ENCODE assay signal across 20 mouse cellular contexts in the genomic region with DNA sequence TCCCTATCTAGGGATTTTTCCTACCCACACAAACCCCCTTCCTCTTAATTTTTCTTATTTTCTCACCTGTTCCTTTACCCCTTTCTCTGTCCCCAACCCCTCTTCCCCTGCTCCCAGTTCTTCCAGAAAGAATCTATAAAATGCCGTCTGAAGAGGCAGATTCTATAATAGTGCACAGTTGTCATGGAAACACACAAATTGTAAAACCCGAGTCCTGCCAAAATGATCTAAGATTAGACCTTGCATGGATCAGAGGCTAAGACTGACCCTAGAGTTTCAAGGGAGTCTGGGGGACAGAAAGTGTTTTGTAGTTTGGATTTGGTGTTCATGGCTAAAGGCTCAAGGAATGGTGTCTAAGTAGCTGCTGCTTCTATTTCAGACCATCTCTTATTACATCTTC. TPM values are rescaled to one million over a fixed set of nuclear protein-coding genes. Genes with fewer than 3 reads are reported as not detected.
A peak's percentile ranks its signal among the peaks of the same experiment; 100 is the strongest.
DNase-seq lines count a peak whose midpoint lies in the region; ATAC-seq and TF ChIP-seq lines count a peak whose summit lies in the region.
"Had no signal": no experiment of that assay in that cellular context is flagged by ENCODE, and none has a peak within 500 bp of the region (broad histone marks: within the 10 kb centered on the region; RNA-seq: fewer than 3 reads in every experiment).

No protein-coding gene starts in this region.

- no peak overlapping the region for H3K9ac ChIP-seq in hindbrain, postnatal 0 days (replicated peaks; ENCODE audit: low read length)
- H3K9ac ChIP-seq in hindbrain, embryonic 12.5 days, result no peak overlapping the region
- H3K9ac ChIP-seq in intestine, embryonic 16.5 days (ENCODE audit: low read depth, low read length), result no peak overlapping the region
- H3K9ac ChIP-seq: lung, embryonic 14.5 days; neural tube, embryonic 15.5 days had no signal

- no peak overlapping the region for H3K4me3 ChIP-seq in hindbrain, postnatal 0 days (ENCODE audit: low read length)
- H3K4me3 ChIP-seq in hindbrain, embryonic 12.5 days, result no peak overlapping the region
- H3K4me3 ChIP-seq in intestine, embryonic 16.5 days (ENCODE audit: low read length), result no peak overlapping the region
- H3K4me3 ChIP-seq: neural tube, embryonic 15.5 days had no signal

- H3K4me1 ChIP-seq in hindbrain, postnatal 0 days (ENCODE audit: insufficient read depth, low read length), result no peaks in the 10 kb centered on the region
- H3K4me1 ChIP-seq in hindbrain, embryonic 12.5 days, result no peaks in the 10 kb centered on the region
- no peaks in the 10 kb centered on the region for H3K4me1 ChIP-seq in intestine, embryonic 16.5 days (ENCODE audit: control insufficient read depth, insufficient read depth, low read length)
- H3K4me1 ChIP-seq: neural tube, embryonic 15.5 days had no signal

- no peaks in the 10 kb centered on the region for H3K27me3 ChIP-seq in hindbrain, postnatal 0 days (ENCODE audit: insufficient read depth, low read length)
- no peaks in the 10 kb centered on the region for H3K27me3 ChIP-seq in hindbrain, embryonic 12.5 days
- no peaks in the 10 kb centered on the region for H3K27me3 ChIP-seq in intestine, embryonic 16.5 days (replicated peaks; ENCODE audit: control insufficient read depth, insufficient read depth, low read length)
- H3K27me3 ChIP-seq: neural tube, embryonic 15.5 days had no signal

- 32% methylated on average over 2 of the region's 2 CpGs for WGBS in hindbrain, postnatal 0 days
- 45% methylated on average over 2 of the region's 2 CpGs for WGBS in hindbrain, embryonic 12.5 days
- 37% methylated on average over 2 of the region's 2 CpGs for WGBS in intestine, embryonic 16.5 days

- no peaks in the 10 kb centered on the region for H3K36me3 ChIP-seq in hindbrain, postnatal 0 days (ENCODE audit: insufficient read depth, low read length)
- no peaks in the 10 kb centered on the region for H3K36me3 ChIP-seq in hindbrain, embryonic 12.5 days
- no peaks in the 10 kb centered on the region for H3K36me3 ChIP-seq in intestine, embryonic 16.5 days (ENCODE audit: control insufficient read depth, insufficient read depth, low read length)
- H3K36me3 ChIP-seq: neural tube, embryonic 15.5 days had no signal

- DNase-seq in hindbrain, postnatal 0 days (ENCODE audit: low spot score), result peak; percentile 9
- DNase-seq in right cerebral cortex, adult 2 months (ENCODE audit: low spot score in 2 of 2), result peak; percentile 16 to 20
- no peak for DNase-seq in right cerebral cortex, postnatal 14 days
- DNase-seq in layer of hippocampus, postnatal 14 days (ENCODE audit: low spot score in 2 of 2), result peak; percentile 4 to 5
- no peak for DNase-seq in c-Kit-positive CD71-positive TER-119-positive erythroid progenitor cells, embryonic 14.5 days (ENCODE audit: low spot score)
- DNase-seq: cerebellum, adult 9-10 months; embryo, embryonic 11 days; lung, embryonic 14.5 days; thymus, postnatal 4 days had no signal

- no peaks in the 10 kb centered on the region for H3K9me3 ChIP-seq in hindbrain, postnatal 0 days (ENCODE audit: low read length)
- no peaks in the 10 kb centered on the region for H3K9me3 ChIP-seq in hindbrain, embryonic 12.5 days (replicated peaks)
- H3K9me3 ChIP-seq in intestine, embryonic 16.5 days (ENCODE audit: control insufficient read depth, low read length), result no peaks in the 10 kb centered on the region
- H3K9me3 ChIP-seq: neural tube, embryonic 15.5 days had no signal

- ATAC-seq in hindbrain, postnatal 0 days, result no peak
- no peak for ATAC-seq in hindbrain, embryonic 12.5 days (ENCODE audit: low FRiP score)
- ATAC-seq in intestine, embryonic 16.5 days, result no peak
- ATAC-seq: inflammation-experienced regulatory T-cells, adult 6 months had no signal

- no peak overlapping the region for H3K27ac ChIP-seq in hindbrain, postnatal 0 days
- no peak overlapping the region for H3K27ac ChIP-seq in hindbrain, embryonic 12.5 days
- H3K27ac ChIP-seq in intestine, embryonic 16.5 days (ENCODE audit: low read length), result no peak overlapping the region
- H3K27ac ChIP-seq: kidney, postnatal 0 days; neural tube, embryonic 15.5 days; stomach, postnatal 0 days had no signal

- TF ChIP-seq CTCF in hindbrain, postnatal 0 days (IDR thresholded peaks at IDR 0.05; ENCODE audit: low read depth), result no peak

- no peak overlapping the region for H3K4me2 ChIP-seq in hindbrain, postnatal 0 days (ENCODE audit: low read depth, low read length)
- H3K4me2 ChIP-seq in hindbrain, embryonic 12.5 days (replicated peaks), result no peak overlapping the region
- no peak overlapping the region for H3K4me2 ChIP-seq in intestine, embryonic 16.5 days (ENCODE audit: low read depth, low read length)
- H3K4me2 ChIP-seq: liver, embryonic 11.5 days; lung, embryonic 14.5 days; neural tube, embryonic 15.5 days had no signal

RNA-seq across cellular contexts. Expression of gene Lhcgr, which starts 25.8 kb away (rescaled TPM):
- total RNA-seq in hindbrain, postnatal 0 days (2014; rRNA removed), result 0.40 and 0.89 TPM in 2 replicates
- 1.5 and 1.8 TPM in 2 replicates for polyA plus RNA-seq in hindbrain, postnatal 0 days (2015; fragmentation: Nextera tagmentation; extraction: Ambion mirVana)
- 0.60 and 1.1 TPM in 2 replicates for polyA plus RNA-seq in hindbrain, embryonic 12.5 days (2016; fragmentation: Nextera tagmentation; extraction: Ambion mirVana)
- under 1 TPM; 0.23 to 0.29 TPM for total RNA-seq in layer of hippocampus, postnatal 14 days (2021)
- 0.10 TPM in 1 of 2 replicates, not detected in the other for polyA plus RNA-seq in intestine, embryonic 16.5 days (2015; fragmentation: Nextera tagmentation; extraction: Ambion mirVana)
- total RNA-seq: gastrocnemius, adult 18-20 months; granulocyte monocyte progenitor cell, adult 5-6 weeks had no signal
- polyA plus RNA-seq: C2C12; heart, embryonic 14.5 days; inflammation-experienced regulatory T-cells, adult 6 months; liver, embryonic 11.5 days; stomach, postnatal 0 days had no signal

Comparison
In these comparisons a context has a peak if more than half of its experiments do, and no peak if none do; other contexts are left out.
1. DNase-seq: peak in hindbrain, postnatal 0 days (single experiment), right cerebral cortex, adult 2 months (2 of 2) and layer of hippocampus, postnatal 14 days (2 of 2); none in right cerebral cortex, postnatal 14 days (single experiment) and c-Kit-positive CD71-positive TER-119-positive erythroid progenitor cells, embryonic 14.5 days (single experiment).